Mouse (Mus musculus) lung, postnatal 36 days (tissue): ENCODE results near the gene Mup14.
"Not testable (repeated sequence)": the region's sequence is repeated elsewhere in the genome, so short reads cannot be mapped to it uniquely, and the experiment has no call there.

Source experiments
- DNase-seq: peaks from one replicate; pipeline ENCODE4 v3.0.0; 2022; ENCODE audit warnings: mixed read lengths

Gene Mup14

GRCm38 (mm10) chr4:61303900-61304299, at the start of gene Mup14:
TSS of gene Mup14 (minus strand) at chr4:61304000.
- DNase-seq = not testable (repeated sequence)

- not testable (repeated sequence) for DNase-seq
Observed at GRCm38 (mm10) chr4:61338108-61338507, 34.3 kb upstream of the Mup14 start.
